Mouse (Mus musculus) stomach, embryonic 14.5 days (tissue): ENCODE measurements around the gene Dusp13. TPM values are rescaled to one million over a fixed set of nuclear protein-coding genes. Genes with fewer than 3 reads are reported as not detected.

ENCODE experiments used
- ATAC-seq: fragments of 200-750 bp; cut with Nextera tagmentation; 2 replicates; pipeline ENCODE4 v1.8.0; 2017; ENCODE audit warnings: low read depth, moderate TSS enrichment; ENCODE audit not compliant: insufficient number of reproducible peaks, insufficient read depth, low FRiP score
- H3K27ac ChIP-seq: fragments of 300-500 bp; sonication (generic); 2 replicates; pipeline ENCODE4 v1.5.1; 2014; ENCODE audit warnings: mild to moderate bottlenecking, low read length, moderate library complexity, mixed read lengths
- H3K27me3 ChIP-seq: fragments of 300-500 bp; sonication (generic); 2 replicates; pipeline ENCODE4 v1.6.1; 2014; ENCODE audit warnings: low read length, control low read depth, mixed read lengths; ENCODE audit not compliant: control insufficient read depth, insufficient read depth
- H3K36me3 ChIP-seq: fragments of 300-500 bp; sonication (generic); 2 replicates; pipeline ENCODE4 v1.6.1; 2014; ENCODE audit warnings: mild to moderate bottlenecking, control low read depth, low read length, moderate library complexity, mixed read lengths; ENCODE audit not compliant: control insufficient read depth, insufficient read depth
- H3K4me1 ChIP-seq: fragments of 300-500 bp; sonication (generic); 2 replicates; pipeline ENCODE4 v1.6.1; 2014; ENCODE audit warnings: low read length, control low read depth, mixed read lengths; ENCODE audit not compliant: control insufficient read depth, insufficient read depth
- H3K4me2 ChIP-seq: fragments of 300-500 bp; sonication (generic); replicated peaks from 2 replicates; pipeline ENCODE4 v1.6.1; 2014; ENCODE audit warnings: low read depth, low read length, control low read depth
- H3K4me3 ChIP-seq: fragments of 300-500 bp; sonication (generic); 2 replicates; pipeline ENCODE4 v1.5.1; 2014; ENCODE audit warnings: low read depth, low read length, control low read depth
- H3K9ac ChIP-seq: fragments of 300-500 bp; sonication (generic); replicated peaks from 2 replicates; pipeline ENCODE4 v1.6.1; 2014; ENCODE audit warnings: low read depth, mild to moderate bottlenecking, control low read depth, low read length, moderate library complexity, mixed read lengths
- H3K9me3 ChIP-seq: fragments of 300-500 bp; sonication (generic); 2 replicates; pipeline ENCODE4 v1.6.1; 2016; ENCODE audit warnings: low read depth, low read length, control low read depth; ENCODE audit not compliant: control insufficient read depth
- WGBS: fragments of 180-500 bp; shearing (Covaris S2); extraction: QIAGEN DNeasy Blood & Tissue Kit; methylation state at CpG from one replicate; pipeline ENCODE4 v1.1.7; 2014; 5-methylcytosine and 5-hydroxymethylcytosine counted together
- polyA plus RNA-seq: library from polyadenylated mRNA; unstranded; fragments of >200 nt; fragmentation: Nextera tagmentation; extraction: Ambion mirVana; gene quantifications from 2 replicates; pipeline ENCODE4 v1.2.1, GENCODE M21; 2014

Gene Dusp13
- polyA plus RNA-seq, 1 experiment from 2014 or later: not detected

DNA sequence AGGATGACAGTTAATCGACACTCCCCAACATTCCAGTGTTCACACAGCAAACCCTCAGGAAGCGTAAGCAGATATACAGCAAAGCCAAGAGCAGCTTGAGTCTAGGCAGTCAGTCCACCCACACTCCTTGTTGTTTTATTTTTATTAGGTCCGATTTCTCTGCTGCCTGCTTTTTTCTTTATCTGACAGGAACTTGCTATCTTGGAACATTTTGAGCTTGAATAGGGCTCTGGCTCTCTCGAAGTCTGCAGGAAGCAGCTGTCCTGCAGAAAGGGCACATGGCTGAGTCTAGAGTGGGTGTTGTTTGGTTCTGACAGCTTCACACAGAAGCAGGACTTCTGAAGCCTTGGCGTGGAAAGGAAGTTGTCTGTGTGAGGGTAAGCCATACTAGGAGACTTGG, 47.7 kb downstream of the Dusp13 start:
- 58% methylated on average over 5 of the region's 5 CpGs for WGBS
- Histone ChIP-seq H3K9ac (no peak overlapping the region), H3K4me3 (no peak overlapping the region), H3K27me3 (no peaks in the 10 kb centered on the region), H3K4me1 (no peaks in the 10 kb centered on the region), H3K4me2 (no peak overlapping the region), H3K36me3 (no peaks in the 10 kb centered on the region), H3K9me3 (no peaks in the 10 kb centered on the region), H3K27ac (no peak overlapping the region)
- no peak for ATAC-seq

DNA sequence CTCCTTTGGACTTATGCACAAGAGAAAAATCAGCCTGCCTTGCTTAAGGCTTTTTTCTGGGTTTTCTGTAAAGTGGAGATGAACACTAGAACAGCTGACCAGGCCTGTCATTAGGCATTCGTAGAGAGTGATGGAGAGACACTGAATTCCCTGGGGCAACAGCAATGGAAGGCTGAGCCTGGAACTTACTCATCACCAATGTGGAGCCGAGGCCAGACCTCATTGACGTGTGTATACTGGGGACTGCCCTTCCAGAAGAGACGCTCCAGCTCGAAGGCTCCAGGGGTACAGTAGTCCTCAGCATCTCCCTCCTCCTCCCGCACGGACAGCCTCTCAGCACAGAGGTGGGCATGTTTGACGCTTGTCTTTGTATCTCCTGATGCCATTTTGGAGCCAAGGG, 48.3 kb downstream of the Dusp13 start:
- Histone ChIP-seq H3K27ac (no peak overlapping the region), H3K9me3 (no peaks in the 10 kb centered on the region), H3K9ac (no peak overlapping the region), H3K36me3 (no peaks in the 10 kb centered on the region), H3K4me3 (no peak overlapping the region), H3K27me3 (no peaks in the 10 kb centered on the region), H3K4me2 (no peak overlapping the region), H3K4me1 (no peaks in the 10 kb centered on the region)
- ATAC-seq: no peak
- 91% methylated on average over 8 of the region's 8 CpGs for WGBS

DNA sequence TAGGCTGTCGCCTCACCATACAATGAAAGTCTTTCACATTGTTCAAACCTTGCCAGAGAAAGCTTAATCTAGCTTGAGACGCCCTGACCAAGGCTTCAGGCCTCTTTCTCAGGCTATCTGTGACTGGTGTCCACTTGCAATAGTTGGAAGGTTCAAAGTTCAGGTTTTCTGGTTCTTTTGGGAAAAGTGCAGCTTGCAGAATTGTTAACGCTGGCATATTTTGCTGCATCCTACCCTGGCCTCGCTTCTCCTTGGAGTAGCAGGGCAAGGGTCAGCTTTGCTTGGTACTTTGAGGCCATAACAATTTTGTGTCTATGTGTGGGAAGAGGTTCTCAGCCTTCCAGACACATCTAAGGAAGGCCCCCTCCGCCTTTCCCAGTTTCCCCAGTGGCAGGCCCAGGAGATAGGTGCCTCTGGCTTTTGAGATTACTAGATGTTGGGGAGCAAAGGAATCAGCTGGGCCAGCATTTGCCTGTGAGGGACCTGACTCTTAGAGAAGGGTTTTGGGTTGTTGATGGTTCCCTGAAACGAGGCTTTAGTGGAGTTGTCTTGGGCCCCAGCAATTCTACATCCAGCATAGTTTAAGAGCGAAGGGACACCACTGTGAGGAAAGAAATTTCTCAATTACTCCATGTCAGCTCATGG, 54.7 kb downstream of the Dusp13 start:
- Histone ChIP-seq H3K27ac (no peak overlapping the region), H3K4me1 (no peaks in the 10 kb centered on the region), H3K36me3 (no peaks in the 10 kb centered on the region), H3K4me2 (no peak overlapping the region), H3K9ac (no peak overlapping the region), H3K27me3 (no peaks in the 10 kb centered on the region), H3K9me3 (peaks cover 4% of the 10 kb centered on the region), H3K4me3 (no peak overlapping the region)
- 79% methylated on average over 7 of the region's 7 CpGs for WGBS
- ATAC-seq: no peak

DNA sequence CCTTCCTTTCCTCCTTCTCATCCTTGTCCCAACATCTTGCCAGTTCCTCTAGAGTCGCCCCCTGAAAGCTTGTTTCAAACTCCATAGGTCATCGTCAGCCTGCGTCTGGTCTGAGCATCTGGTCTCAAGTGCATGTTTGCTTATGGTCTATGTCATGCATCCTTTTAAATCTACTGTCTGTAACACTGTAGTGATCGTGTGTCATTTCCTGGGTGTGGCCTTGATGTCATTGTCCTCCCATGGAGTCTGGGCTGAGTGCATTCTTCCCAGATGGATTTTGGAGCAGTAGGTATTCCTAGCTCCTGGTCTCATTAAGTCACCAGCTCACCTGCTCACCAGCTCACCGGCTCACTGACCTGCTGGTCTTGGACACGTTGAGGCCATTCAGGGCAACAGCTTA, 56.0 kb downstream of the Dusp13 start:
- Histone ChIP-seq H3K27ac (no peak overlapping the region), H3K9ac (no peak overlapping the region), H3K27me3 (no peaks in the 10 kb centered on the region), H3K36me3 (no peaks in the 10 kb centered on the region), H3K4me3 (no peak overlapping the region), H3K4me2 (no peak overlapping the region), H3K9me3 (peaks cover 4% of the 10 kb centered on the region), H3K4me1 (no peaks in the 10 kb centered on the region)
- no peak for ATAC-seq
- WGBS: 75% methylated on average over 6 of the region's 6 CpGs

DNA sequence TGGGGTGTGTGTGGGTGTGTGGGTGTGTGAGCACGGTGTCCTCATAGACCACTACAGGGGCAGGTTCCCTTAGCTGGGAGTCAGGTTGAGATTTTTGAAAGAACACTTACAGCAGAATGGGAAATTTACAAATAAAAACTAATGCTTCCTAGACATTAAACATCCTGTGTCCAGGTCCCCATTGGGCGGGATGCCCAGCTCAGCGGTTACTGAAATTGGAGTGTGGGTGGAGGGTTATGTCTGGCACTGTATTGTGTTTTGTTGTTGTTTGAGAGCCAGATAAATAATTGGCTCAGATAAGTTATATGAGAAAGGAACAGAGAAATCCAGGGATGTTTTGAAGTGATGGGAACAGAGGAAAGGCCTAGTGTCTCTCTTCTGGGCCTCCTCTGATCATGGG, 59.9 kb downstream of the Dusp13 start:
- no peak overlapping the region for H3K27ac ChIP-seq
- no peak for ATAC-seq
- 84% methylated on average over 3 of the region's 3 CpGs for WGBS

DNA sequence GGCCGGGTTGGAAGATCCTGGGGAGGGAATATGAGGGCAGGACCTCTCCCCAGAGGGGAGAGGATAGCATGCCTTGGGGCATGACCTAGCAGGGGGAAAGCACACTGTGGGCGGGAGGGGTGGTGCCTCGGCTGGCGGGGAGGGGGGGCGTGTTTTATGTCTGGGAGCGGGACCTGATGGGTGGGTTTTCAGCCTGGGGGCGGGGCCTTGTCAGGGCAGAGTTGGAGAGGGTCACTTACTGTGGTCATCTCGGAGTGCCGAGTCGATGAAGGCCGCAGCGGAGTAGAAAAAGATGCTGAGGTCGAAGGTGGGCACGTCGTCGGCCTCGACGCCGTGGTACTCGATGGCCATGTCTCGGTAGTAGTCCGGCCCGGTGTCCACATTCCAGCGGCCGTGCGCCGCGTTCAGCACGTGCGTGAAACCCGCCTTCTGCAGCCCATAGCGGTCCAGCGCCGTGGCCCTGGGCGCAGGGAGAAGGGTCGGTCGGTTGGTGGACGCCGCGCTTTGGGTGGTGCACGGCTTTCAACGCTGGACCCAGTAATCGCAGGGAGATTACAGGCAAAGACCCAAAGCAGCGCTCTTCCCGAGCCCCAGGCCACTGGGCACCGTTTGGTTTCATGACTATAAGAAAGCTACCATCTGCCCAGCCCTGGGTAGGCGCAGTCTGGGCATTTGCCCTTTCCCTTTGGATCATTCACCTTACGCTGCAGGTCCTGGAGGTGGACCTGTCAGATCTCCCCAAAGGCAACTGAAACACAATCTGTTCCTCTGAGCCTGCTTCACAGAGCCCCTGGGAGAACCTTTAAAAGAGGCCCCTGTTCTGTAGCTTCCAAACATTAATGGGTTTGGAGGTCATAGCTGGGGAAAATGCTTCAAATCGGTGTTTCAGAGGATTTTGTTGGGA, 64.4 kb downstream of the Dusp13 start:
- peak overlapping the region; percentile 60 for H3K4me2 ChIP-seq

More for the DNA sequence above, 59.9 kb downstream of the Dusp13 start:
- H3K9me3 ChIP-seq: peaks cover 4% of the 10 kb centered on the region
- no peaks in the 10 kb centered on the region for H3K36me3 ChIP-seq
- no peak overlapping the region for H3K4me3 ChIP-seq
- H3K27me3 ChIP-seq: no peaks in the 10 kb centered on the region
- H3K9ac ChIP-seq: no peak overlapping the region
- no peaks in the 10 kb centered on the region for H3K4me1 ChIP-seq
- no peak overlapping the region for H3K4me2 ChIP-seq

DNA sequence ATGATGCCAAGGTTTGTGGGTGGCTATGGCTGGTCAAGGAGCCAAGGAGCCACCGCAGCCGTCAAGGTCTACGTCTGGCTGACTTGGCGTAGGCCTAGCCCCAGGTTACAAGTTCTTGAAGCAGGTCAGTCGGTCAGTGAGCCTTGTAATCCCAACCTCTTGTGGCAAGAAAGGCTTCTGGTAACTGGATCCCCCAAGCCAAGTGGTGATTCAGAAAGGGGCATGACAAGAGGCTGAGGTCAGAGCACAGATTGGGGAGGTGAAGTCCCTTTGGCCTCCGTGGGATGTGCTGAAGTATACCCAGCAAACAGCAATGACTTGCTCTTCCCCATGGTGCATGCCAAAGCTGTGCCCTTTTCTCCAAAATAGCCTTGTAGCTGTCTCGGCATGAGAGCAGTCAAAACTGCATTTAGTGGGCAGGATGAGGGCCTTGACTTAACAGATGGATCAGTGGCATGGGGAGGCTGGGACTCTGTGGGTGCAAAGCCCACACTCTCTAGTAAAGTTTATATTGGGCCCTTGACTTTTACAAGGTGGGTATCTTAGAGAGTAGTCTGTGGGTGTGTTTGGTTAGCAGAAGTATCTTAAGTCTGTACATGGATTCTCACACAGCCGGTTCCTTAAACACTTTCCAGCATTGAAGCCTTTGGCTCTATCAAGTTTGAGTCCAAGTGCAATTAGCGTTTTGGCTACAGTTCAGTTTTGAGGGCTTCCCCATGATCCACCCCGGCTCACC, 65.4 kb downstream of the Dusp13 start:
- Histone ChIP-seq H3K4me1 (no peaks in the 10 kb centered on the region), H3K36me3 (no peaks in the 10 kb centered on the region), H3K4me2 (no peak overlapping the region), H3K27me3 (no peaks in the 10 kb centered on the region), H3K9ac (no peak overlapping the region), H3K9me3 (no peaks in the 10 kb centered on the region), H3K27ac (no peak overlapping the region), H3K4me3 (no peak overlapping the region)
- WGBS: 86% methylated on average over 10 of the region's 10 CpGs
- ATAC-seq: no peak

More for the DNA sequence above, 64.4 kb downstream of the Dusp13 start:
- Histone ChIP-seq H3K9me3 (no peaks in the 10 kb centered on the region), H3K4me1 (no peaks in the 10 kb centered on the region), H3K4me3 (peak overlapping the region; percentile 26), H3K27ac (no peak overlapping the region), H3K9ac (no peak overlapping the region), H3K27me3 (no peaks in the 10 kb centered on the region), H3K36me3 (no peaks in the 10 kb centered on the region)
- WGBS: 15% methylated on average over 48 of the region's 49 CpGs
- peak; percentile 50; the same call in 1 of the 2 replicates for ATAC-seq

DNA sequence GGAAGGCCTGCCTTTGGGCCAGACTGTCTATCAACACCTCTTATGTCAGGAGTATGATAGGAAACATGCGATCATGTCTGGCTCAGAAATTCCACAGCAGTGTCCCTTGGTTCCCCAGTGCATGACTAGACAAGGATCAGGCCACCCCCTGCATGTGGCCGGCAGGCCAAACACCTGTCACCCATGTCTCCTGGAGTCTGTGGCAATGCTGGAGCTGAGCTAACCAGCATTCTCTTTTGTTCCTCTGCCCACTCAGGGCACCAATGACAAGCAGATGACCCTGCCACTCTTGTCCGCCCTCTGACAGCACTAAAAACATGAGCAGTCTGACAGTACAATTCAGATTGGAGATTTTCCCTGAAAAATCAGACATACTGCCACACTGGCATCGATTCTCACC, 67.1 kb downstream of the Dusp13 start:
- no peak overlapping the region for H3K9ac ChIP-seq
- no peaks in the 10 kb centered on the region for H3K9me3 ChIP-seq
- no peak overlapping the region for H3K27ac ChIP-seq
- no peak for ATAC-seq
- no peaks in the 10 kb centered on the region for H3K36me3 ChIP-seq
- no peak overlapping the region for H3K4me2 ChIP-seq
- no peaks in the 10 kb centered on the region for H3K27me3 ChIP-seq
- 0 out of 2 replicates have a peak, but pooled peaks cover 7% of the 10 kb centered on the region for H3K4me1 ChIP-seq
- 90% methylated on average over 4 of the region's 4 CpGs for WGBS
- H3K4me3 ChIP-seq: no peak overlapping the region
